Mouse (Mus musculus) midbrain, embryonic 15.5 days (tissue): Measurements from ENCODE around the gene 1700008O03Rik. TPM values are rescaled to one million over a fixed set of nuclear protein-coding genes. Genes with fewer than 3 reads are reported as not detected.

Source experiments
- ATAC-seq: fragments of 200-750 bp; cut with Nextera tagmentation; replicated peaks from 2 replicates; pipeline ENCODE4 v1.8.0; 2017; ENCODE audit warnings: moderate TSS enrichment
- H3K27ac ChIP-seq: fragments of 300-500 bp; sonication (generic); 2 replicates; pipeline ENCODE4 v1.5.1; 2015; ENCODE audit warnings: mild to moderate bottlenecking, inconsistent platforms
- H3K27me3 ChIP-seq: fragments of 300-500 bp; sonication (generic); replicated peaks from 2 replicates; pipeline ENCODE4 v1.6.1; 2015; ENCODE audit warnings: inconsistent platforms
- H3K36me3 ChIP-seq: fragments of 300-500 bp; sonication (generic); replicated peaks from 2 replicates; pipeline ENCODE4 v1.6.1; 2015; ENCODE audit warnings: inconsistent platforms
- H3K4me1 ChIP-seq: fragments of 300-500 bp; sonication (generic); 2 replicates; pipeline ENCODE4 v1.6.1; 2015; ENCODE audit warnings: inconsistent platforms
- H3K4me2 ChIP-seq: fragments of 300-500 bp; sonication (generic); 2 replicates; pipeline ENCODE4 v1.6.1; 2015; ENCODE audit warnings: inconsistent platforms, mild to moderate bottlenecking, moderate library complexity
- H3K4me3 ChIP-seq: fragments of 300-500 bp; sonication (generic); 2 replicates; pipeline ENCODE4 v1.5.1; 2015; ENCODE audit warnings: mild to moderate bottlenecking, inconsistent platforms
- H3K9ac ChIP-seq: fragments of 300-500 bp; sonication (generic); 2 replicates; pipeline ENCODE4 v1.6.1; 2015; ENCODE audit warnings: mild to moderate bottlenecking, inconsistent platforms
- H3K9me3 ChIP-seq: fragments of 300-500 bp; sonication (generic); 2 replicates; pipeline ENCODE4 v1.6.1; 2016; ENCODE audit warnings: inconsistent platforms
- WGBS: fragments of 180-500 bp; shearing (Covaris S2); methylation state at CpG from one replicate; pipeline ENCODE4 v1.1.7; 2015; ENCODE audit warnings: mixed read lengths; 5-methylcytosine and 5-hydroxymethylcytosine counted together
- polyA plus RNA-seq: library from polyadenylated mRNA; unstranded; fragments of >200 nt; fragmentation: Nextera tagmentation; extraction: Ambion mirVana; gene quantifications from 2 replicates; pipeline ENCODE4 v1.2.1, GENCODE M21; 2015

Gene 1700008O03Rik
- polyA plus RNA-seq, 1 experiment from 2014 or later: 2.1 TPM

GRCm38 (mm10) chr7:44310878-44311712, 74.5 kb downstream of the 1700008O03Rik start:
- ATAC-seq: peak; percentile 38
- WGBS: under 1% methylated on average over 38 of the region's 38 CpGs
- H3K4me2 ChIP-seq: peak overlapping the region; percentile 92
- H3K9ac ChIP-seq: peak overlapping the region; percentile 82
- H3K4me1 ChIP-seq: peaks cover 20% of the 10 kb centered on the region
- H3K27me3 ChIP-seq: no peaks in the 10 kb centered on the region
- H3K36me3 ChIP-seq: peaks cover 22% of the 10 kb centered on the region; the same call in 1 of the 2 replicates
- H3K4me3 ChIP-seq: peak overlapping the region; percentile 72
- H3K27ac ChIP-seq: peak overlapping the region; percentile 79
- no peaks in the 10 kb centered on the region for H3K9me3 ChIP-seq

- Histone ChIP-seq H3K36me3 (peaks cover 15% of the 10 kb centered on the region; the same call in 1 of the 2 replicates), H3K4me3 (peak overlapping the region; percentile 72), H3K9me3 (no peaks in the 10 kb centered on the region), H3K9ac (peak overlapping the region; percentile 82), H3K4me1 (peaks cover 20% of the 10 kb centered on the region), H3K27ac (peak overlapping the region; percentile 79), H3K27me3 (no peaks in the 10 kb centered on the region), H3K4me2 (peak overlapping the region; percentile 92)
- ATAC-seq: peak; percentile 31
- WGBS: under 1% methylated on average over 32 of the region's 40 CpGs
Observed at GRCm38 (mm10) chr7:44310285-44310877, 75.2 kb downstream of the 1700008O03Rik start.

Other genes starting within 250 kb of the 1700008O03Rik start
- gene Klk1b16, start 249.1 kb downstream of the 1700008O03Rik start, polyA plus RNA-seq: not detected in 2 replicates
- not detected in 2 replicates for gene Klk1b24, start 197.6 kb downstream of the 1700008O03Rik start, polyA plus RNA-seq
- gene Klk1b3, start 187.6 kb downstream of the 1700008O03Rik start, polyA plus RNA-seq: not detected in 2 replicates
- not detected in 2 replicates for gene Klk1b4, start 178.4 kb downstream of the 1700008O03Rik start, polyA plus RNA-seq
- gene Klk1b5, start 169.9 kb downstream of the 1700008O03Rik start, polyA plus RNA-seq: not detected in 2 replicates
- gene Klk1, start 160.5 kb downstream of the 1700008O03Rik start, polyA plus RNA-seq: not detected in 2 replicates
- gene Gm36864, start 149.6 kb downstream of the 1700008O03Rik start, polyA plus RNA-seq: not detected in 2 replicates
- 1.4 and 1.7 TPM in 2 replicates for gene 1700028J19Rik, start 139.1 kb downstream of the 1700008O03Rik start, polyA plus RNA-seq
- gene 2410002F23Rik, start 139.1 kb downstream of the 1700008O03Rik start, polyA plus RNA-seq: 232 and 240 TPM in 2 replicates
- 0.21 TPM in 1 of 2 replicates, not detected in the other for gene Acp4, start 128.4 kb downstream of the 1700008O03Rik start, polyA plus RNA-seq
- not detected in 2 replicates for gene Gm15517, start 124.4 kb downstream of the 1700008O03Rik start, polyA plus RNA-seq
- gene Clec11a, start 78.9 kb downstream of the 1700008O03Rik start, polyA plus RNA-seq: 3.6 and 3.9 TPM in 2 replicates
- gene Shank1, start 75.6 kb downstream of the 1700008O03Rik start, polyA plus RNA-seq: 39.8 and 46.5 TPM in 2 replicates
- 56.3 and 57.2 TPM in 2 replicates for gene Syt3, start 1.7 kb downstream of the 1700008O03Rik start, polyA plus RNA-seq
- gene Lrrc4b, start 43.2 kb upstream of the 1700008O03Rik start, polyA plus RNA-seq: 16.7 and 18.1 TPM in 2 replicates
- gene Aspdh, start 79.6 kb upstream of the 1700008O03Rik start, polyA plus RNA-seq: 5.8 and 6.0 TPM in 2 replicates
- gene Josd2, start 82.2 kb upstream of the 1700008O03Rik start, polyA plus RNA-seq: 38.8 and 42.2 TPM in 2 replicates
- gene Emc10, start 110.7 kb upstream of the 1700008O03Rik start, polyA plus RNA-seq: 145 and 162 TPM in 2 replicates
- gene Fam71e1, start 110.8 kb upstream of the 1700008O03Rik start, polyA plus RNA-seq: 30.1 and 36.6 TPM in 2 replicates
- 0.19 and 0.28 TPM in 2 replicates for gene Mybpc2, start 138.8 kb upstream of the 1700008O03Rik start, polyA plus RNA-seq
- 0.05 TPM in 1 of 2 replicates, not detected in the other for gene Spib, start 146.3 kb upstream of the 1700008O03Rik start, polyA plus RNA-seq
- gene Pold1, start 163.0 kb upstream of the 1700008O03Rik start, polyA plus RNA-seq: 23.8 and 25.3 TPM in 2 replicates
- 61.1 and 66.6 TPM in 2 replicates for gene Nr1h2, start 168.1 kb upstream of the 1700008O03Rik start, polyA plus RNA-seq
- 1.1 and 1.4 TPM in 2 replicates for gene Napsa, start 186.6 kb upstream of the 1700008O03Rik start, polyA plus RNA-seq
- 5.8 and 8.0 TPM in 2 replicates for gene Kcnc3, start 204.8 kb upstream of the 1700008O03Rik start, polyA plus RNA-seq